Mouse (Mus musculus) heart, postnatal 36 days (tissue): ENCODE measurements around the gene Ackr2. TPM values are rescaled to one million over a fixed set of nuclear protein-coding genes. Genes with fewer than 3 reads are reported as not detected.

ENCODE experiments used
- DNase-seq, 2 experiments: peaks; one replicate each; pipeline ENCODE4 v3.0.0; 2021 to 2022
- intact Hi-C: fragments of 180-260 bp; cut with DNase I; formaldehyde crosslinking; loops from one replicate; pipeline ENCODE4 v1.15.1; 2025
- total RNA-seq, 2 experiments: library from RNA; stranded (reverse); gene quantifications; 2 replicates each; pipeline ENCODE4 v1.2.3; 2021

Ackr2 gene
- total RNA-seq, 2 experiments from 2014 or later, result 1.6 to 1.9 TPM

- DNase-seq, result no peak
- intact Hi-C loops, result no loop called here
These were observed 13.0 kb downstream of the Ackr2 start for GRCm38 (mm10) chr9:121911196-121911595.

GRCm38 (mm10) chr9:121912786-121913185, 14.6 kb downstream of the Ackr2 start:
- intact Hi-C loops, result no loop called here
- no peak for DNase-seq

- no peak for DNase-seq
- intact Hi-C loops, result no loop called here
These were observed 16.1 kb downstream of the Ackr2 start for GRCm38 (mm10) chr9:121914226-121914757.

GRCm38 (mm10) chr9:121915056-121915455, 16.9 kb downstream of the Ackr2 start:
- DNase-seq, result no peak
- intact Hi-C loops, result no loop called here

GRCm38 (mm10) chr9:121916102-121916501, 17.9 kb downstream of the Ackr2 start, which contains the start of gene Cyp8b1:
Cyp8b1 (minus strand) TSS chr9:121916305.
- intact Hi-C loops, result no loop called here
- no peak for DNase-seq

- DNase-seq, result no peak
- intact Hi-C loops, result no loop called here
These were observed 20.9 kb downstream of the Ackr2 start for GRCm38 (mm10) chr9:121919027-121919501.

- DNase-seq, result no peak
- intact Hi-C loops, result no loop called here
These were observed 25.3 kb downstream of the Ackr2 start for GRCm38 (mm10) chr9:121923443-121923842.

- no peak for DNase-seq
- intact Hi-C loops, result no loop called here
These were observed 25.8 kb downstream of the Ackr2 start for GRCm38 (mm10) chr9:121923906-121924305.

- DNase-seq, result no peak
- intact Hi-C loops, result loop anchor here (5.0 kb wide), 2 partner anchors 43 to 78 kb away; no protein-coding TSS in a partner anchor
These were observed 26.9 kb downstream of the Ackr2 start for GRCm38 (mm10) chr9:121924901-121925560.

GRCm38 (mm10) chr9:121925959-121926358, 27.8 kb downstream of the Ackr2 start:
- intact Hi-C loops, result loop anchor here (5.0 kb wide), 2 partner anchors 44 to 79 kb away; no protein-coding TSS in a partner anchor
- DNase-seq, result no peak

GRCm38 (mm10) chr9:121926634-121927405, 28.7 kb downstream of the Ackr2 start:
- intact Hi-C loops, result loop anchor here (5.0 kb wide), 2 partner anchors 45 to 80 kb away; no protein-coding TSS in a partner anchor

GRCm38 (mm10) chr9:121927721-121928120, 29.6 kb downstream of the Ackr2 start:
- intact Hi-C loops, result loop anchor here (5.0 kb wide), 2 partner anchors 45 to 80 kb away; no protein-coding TSS in a partner anchor
- DNase-seq, result no peak

More at GRCm38 (mm10) chr9:121926634-121927405, 28.7 kb downstream of the Ackr2 start:
- no peak for DNase-seq

- peak; percentile 58 to 67 for DNase-seq
- intact Hi-C loops, result loop anchor here (5.0 kb wide), 2 partner anchors 46 to 81 kb away; no protein-coding TSS in a partner anchor
These were observed 30.3 kb downstream of the Ackr2 start for GRCm38 (mm10) chr9:121928498-121928897.

- no peak for DNase-seq
- intact Hi-C loops, result no loop called here
These were observed 36.7 kb downstream of the Ackr2 start for GRCm38 (mm10) chr9:121934856-121935255.

GRCm38 (mm10) chr9:121936952-121937351, 38.8 kb downstream of the Ackr2 start:
- DNase-seq, result no peak
- intact Hi-C loops, result no loop called here

- no peak for DNase-seq
- intact Hi-C loops, result no loop called here
These were observed 39.3 kb downstream of the Ackr2 start for GRCm38 (mm10) chr9:121937451-121937864.

- DNase-seq, result no peak
- intact Hi-C loops, result no loop called here
These were observed 39.8 kb downstream of the Ackr2 start for GRCm38 (mm10) chr9:121937944-121938355.

GRCm38 (mm10) chr9:121943005-121943404, 44.9 kb downstream of the Ackr2 start:
- intact Hi-C loops, result no loop called here

GRCm38 (mm10) chr9:121943628-121944027, 45.5 kb downstream of the Ackr2 start:
- intact Hi-C loops, result no loop called here
- no peak for DNase-seq

More at GRCm38 (mm10) chr9:121943005-121943404, 44.9 kb downstream of the Ackr2 start:
- DNase-seq, result no peak

GRCm38 (mm10) chr9:121947784-121948183, 49.6 kb downstream of the Ackr2 start:
- DNase-seq, result peak; percentile 61 to 72
- intact Hi-C loops, result loop anchor here (1.0 to 5.0 kb wide), 2 partner anchors 38 to 295 kb away; no protein-coding TSS in a partner anchor

- no peak for DNase-seq
- intact Hi-C loops, result loop anchor here (5.0 kb wide), 1 partner anchor 294 kb away; no protein-coding TSS in a partner anchor
These were observed 50.3 kb downstream of the Ackr2 start for GRCm38 (mm10) chr9:121948431-121948830.
